Mouse (Mus musculus): ENCODE data around the gene Cygb.

Gene Cygb

GRCm38 (mm10) chr11:116612554-116612953 is 41.6 kb downstream of the Cygb start:
- DNase-seq, result no peak

- peak in 1 of 2 experiments; percentile 42 for DNase-seq
Measured at GRCm38 (mm10) chr11:116611883-116612282, 42.2 kb downstream of the Cygb start.

GRCm38 (mm10) chr11:116611168-116611567 is 42.9 kb downstream of the Cygb start:
- DNase-seq, result peak; percentile 41 to 52

GRCm38 (mm10) chr11:116609965-116610630 is 44.0 kb downstream of the Cygb start:
- DNase-seq, result no peak

- peak in 1 of 2 experiments; percentile 49 for DNase-seq
Measured at GRCm38 (mm10) chr11:116607717-116608116, 46.4 kb downstream of the Cygb start.

GRCm38 (mm10) chr11:116604097-116604496 is 50.0 kb downstream of the Cygb start:
- no peak for DNase-seq

GRCm38 (mm10) chr11:116603339-116603738 is 50.8 kb downstream of the Cygb start:
- DNase-seq, result peak in 1 of 2 experiments; percentile 60

GRCm38 (mm10) chr11:116602043-116602442 is 52.1 kb downstream of the Cygb start:
- DNase-seq, result no peak

- no peak for DNase-seq
Measured at GRCm38 (mm10) chr11:116601166-116601565, 52.9 kb downstream of the Cygb start.

- DNase-seq, result peak in 1 of 2 experiments; percentile 1
Measured at GRCm38 (mm10) chr11:116599230-116599629, 54.9 kb downstream of the Cygb start.

GRCm38 (mm10) chr11:116598193-116598592 is 55.9 kb downstream of the Cygb start:
- DNase-seq, result no peak

- DNase-seq, result peak in 1 of 2 experiments; percentile 1
Measured at GRCm38 (mm10) chr11:116596766-116597165, 57.3 kb downstream of the Cygb start.

Data from spleen, adult 18-20 months (tissue).